Mouse (Mus musculus): ENCODE data around the gene Elobl.

- TF ChIP-seq CTCF (IDR thresholded peaks at IDR 0.05) (no peak), EP300 (IDR thresholded peaks at IDR 0.05) (no peak)
Measured at GRCm38 (mm10) chr11:88934089-88935000, 32.4 kb downstream of the Elobl start.
